Mouse (Mus musculus) lung, postnatal 0 days (tissue): Measurements from ENCODE around the gene Gosr2. TPM values are rescaled to one million over a fixed set of nuclear protein-coding genes. Genes with fewer than 3 reads are reported as not detected.

Source experiments
- ATAC-seq: fragments of 200-750 bp; cut with Nextera tagmentation; 2 replicates; pipeline ENCODE4 v1.8.0; 2017; ENCODE audit warnings: moderate library complexity
- DNase-seq: peaks from one replicate; pipeline ENCODE4 v3.0.0-alpha.2; 2016; ENCODE audit warnings: low spot score
- H3K27ac ChIP-seq: fragments of 300-500 bp; sonication (generic); 2 replicates; pipeline ENCODE4 v1.5.1; 2014; ENCODE audit warnings: antibody characterized with exemption, mild to moderate bottlenecking, low read length, mixed read lengths
- H3K27me3 ChIP-seq: fragments of 300-500 bp; sonication (generic); replicated peaks from 2 replicates; pipeline ENCODE4 v1.6.1; 2014; ENCODE audit warnings: low read length, mixed read lengths; ENCODE audit not compliant: insufficient read depth
- H3K36me3 ChIP-seq: fragments of 300-500 bp; sonication (generic); 2 replicates; pipeline ENCODE4 v1.6.1; 2014; ENCODE audit warnings: low read length, mixed read lengths; ENCODE audit not compliant: insufficient read depth
- H3K4me1 ChIP-seq: fragments of 300-500 bp; sonication (generic); 2 replicates; pipeline ENCODE4 v1.6.1; 2014; ENCODE audit warnings: antibody characterized with exemption, low read depth, low read length, mixed read lengths; ENCODE audit not compliant: insufficient read depth
- H3K4me2 ChIP-seq: fragments of 300-500 bp; sonication (generic); replicated peaks from 2 replicates; pipeline ENCODE4 v1.6.1; 2014; ENCODE audit warnings: low read depth, mild to moderate bottlenecking, low read length, moderate library complexity, mixed read lengths
- H3K4me3 ChIP-seq: fragments of 300-500 bp; sonication (generic); 2 replicates; pipeline ENCODE4 v1.5.1; 2014; ENCODE audit warnings: low read depth, low read length
- H3K9ac ChIP-seq: fragments of 300-500 bp; sonication (generic); replicated peaks from 2 replicates; pipeline ENCODE4 v1.6.1; 2014; ENCODE audit warnings: low read depth, mild to moderate bottlenecking
- H3K9me3 ChIP-seq: fragments of 300-500 bp; sonication (generic); 2 replicates; pipeline ENCODE4 v1.6.1; 2016; ENCODE audit warnings: low read length, mixed read lengths
- CTCF ChIP-seq: IDR thresholded peaks from 2 replicates; pipeline ENCODE4 v1.5.1; 2016; ENCODE audit warnings: antibody characterized with exemption, mild to moderate bottlenecking
- EP300 ChIP-seq: IDR thresholded peaks from 2 replicates; pipeline ENCODE4 v1.6.1; 2016; ENCODE audit warnings: antibody characterized with exemption, mild to moderate bottlenecking, control low read depth
- WGBS: fragments of 180-500 bp; shearing (Covaris S2); extraction: QIAGEN DNeasy Blood & Tissue Kit; methylation state at CpG from one replicate; pipeline ENCODE4 v1.1.7; 2014; 5-methylcytosine and 5-hydroxymethylcytosine counted together
- polyA plus RNA-seq: library from polyadenylated mRNA; unstranded; fragments of >200 nt; fragmentation: Nextera tagmentation; extraction: Ambion mirVana; gene quantifications from 2 replicates; pipeline ENCODE4 v1.2.1, GENCODE M21; 2015

The Gosr2 gene
- polyA plus RNA-seq, 1 experiment from 2014 or later: 87.6 TPM

DNA sequence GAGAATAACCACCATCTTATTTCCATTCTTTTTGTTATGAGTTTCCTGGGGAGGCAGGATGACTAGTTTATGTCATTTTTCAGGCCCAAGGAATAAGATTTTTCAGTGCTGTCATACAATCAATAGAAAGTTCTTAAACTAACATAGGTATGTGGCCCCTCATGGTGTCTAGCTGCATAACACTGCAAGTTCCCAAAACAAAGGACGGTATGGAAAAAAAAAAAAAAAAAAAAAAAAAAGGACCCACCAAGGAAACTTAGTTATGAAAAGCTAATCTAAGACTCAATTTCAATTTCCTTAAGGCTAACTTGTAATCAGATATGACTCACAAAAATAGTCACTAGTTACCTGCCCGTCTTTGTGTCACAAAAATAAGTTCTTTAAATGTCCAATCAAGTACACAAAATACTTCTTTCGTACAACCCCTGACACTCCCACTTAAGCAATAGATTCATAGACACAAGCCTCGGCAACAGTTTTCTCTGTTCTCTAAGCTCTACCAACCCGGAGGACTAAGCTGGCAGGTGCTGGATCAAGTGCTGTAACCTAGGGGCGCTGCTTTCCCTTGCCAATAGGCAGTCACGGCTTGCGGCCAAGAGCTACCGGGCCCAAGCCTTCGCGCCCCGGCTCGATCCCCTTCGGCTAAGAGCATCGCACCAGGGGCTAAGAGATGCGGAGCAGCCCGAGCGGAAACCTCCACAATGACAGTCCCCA is 690 bp downstream of the Gosr2 start:
- Histone ChIP-seq H3K4me3 (peak overlapping the region; percentile 94), H3K4me2 (peak overlapping the region; percentile 68), H3K27ac (peak overlapping the region; percentile 98), H3K36me3 (no peaks in the 10 kb centered on the region), H3K9ac (peak overlapping the region; percentile 92), H3K4me1 (no peaks in the 10 kb centered on the region), H3K27me3 (no peaks in the 10 kb centered on the region), H3K9me3 (no peaks in the 10 kb centered on the region)
- TF ChIP-seq EP300 (no peak), CTCF (peak; percentile 40)
- ATAC-seq: peak; percentile 59
- under 1% methylated on average over 18 of the region's 18 CpGs for WGBS
- DNase-seq: peak; percentile 70

DNA sequence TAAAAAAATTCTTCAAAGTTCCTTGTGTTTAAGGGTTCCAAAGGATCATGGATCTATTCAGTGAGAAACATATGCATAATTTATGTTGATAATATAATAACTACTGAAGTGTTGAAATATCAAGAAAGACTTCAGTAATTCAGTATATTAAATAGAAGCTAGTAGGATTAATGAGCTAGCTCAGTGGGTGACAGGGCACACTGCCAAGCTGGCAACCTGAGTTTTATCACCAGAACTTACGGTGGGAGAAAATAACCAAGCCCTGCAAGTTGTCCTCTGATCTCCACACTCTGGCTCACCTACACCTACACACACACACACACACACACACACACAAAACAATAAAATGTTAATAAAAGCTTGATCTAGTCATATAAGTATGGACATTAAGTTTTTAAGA is 4.5 kb downstream of the Gosr2 start:
- H3K9me3 ChIP-seq: no peaks in the 10 kb centered on the region
- no peaks in the 10 kb centered on the region for H3K4me1 ChIP-seq
- TF ChIP-seq EP300 (no peak), CTCF (no peak)
- no peak for DNase-seq
- no peak overlapping the region for H3K27ac ChIP-seq
- no peaks in the 10 kb centered on the region for H3K27me3 ChIP-seq
- H3K4me3 ChIP-seq: no peak overlapping the region
- H3K36me3 ChIP-seq: no peaks in the 10 kb centered on the region
- H3K4me2 ChIP-seq: no peak overlapping the region
- ATAC-seq: no peak
- no peak overlapping the region for H3K9ac ChIP-seq
- WGBS: 76% methylated on average over 1 of the region's 1 CpGs

DNA sequence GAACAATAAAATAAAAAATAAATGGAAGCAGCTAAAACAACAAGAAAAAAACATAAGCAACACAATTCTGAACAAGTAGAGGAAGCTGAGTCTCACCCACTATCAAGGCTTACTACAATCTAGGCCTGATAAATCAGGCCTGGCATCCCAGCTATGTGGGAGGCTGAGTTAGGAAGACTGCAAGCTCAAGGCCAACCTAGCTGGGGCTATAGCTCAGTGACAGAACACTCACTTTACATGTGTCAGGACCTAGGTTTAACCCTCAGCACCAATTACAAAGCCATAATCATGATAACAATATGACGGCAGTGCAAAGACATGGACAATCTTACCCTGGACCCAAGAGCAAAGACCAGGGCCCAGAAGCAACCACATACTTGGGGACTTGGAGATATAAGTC is 6.7 kb downstream of the Gosr2 start:
- no peak for ATAC-seq

DNA sequence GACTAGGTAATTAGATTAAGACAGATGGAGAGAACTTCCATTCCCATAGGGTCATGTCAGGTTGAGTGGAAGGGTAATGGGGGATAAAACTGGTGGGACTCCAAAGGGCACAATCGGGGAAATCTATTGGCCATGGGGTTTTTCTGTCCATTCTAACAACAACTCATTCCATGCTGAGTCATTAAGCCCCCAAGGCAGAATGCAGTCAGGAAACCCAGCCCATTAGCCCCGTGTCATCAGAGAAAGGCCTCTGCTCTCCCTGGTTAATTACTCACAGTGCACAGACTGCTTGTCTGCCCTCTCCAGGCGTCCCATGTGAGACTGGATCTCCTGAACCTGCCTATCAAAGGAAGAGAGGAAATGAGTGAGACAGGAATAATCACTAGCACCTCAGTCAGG is 8.7 kb downstream of the Gosr2 start:
- H3K27me3 ChIP-seq: no peaks in the 10 kb centered on the region
- TF ChIP-seq CTCF (no peak), EP300 (no peak)

More for the DNA sequence above, 6.7 kb downstream of the Gosr2 start:
- no peak for DNase-seq
- Histone ChIP-seq H3K27ac (no peak overlapping the region), H3K9ac (no peak overlapping the region), H3K4me2 (no peak overlapping the region), H3K9me3 (no peaks in the 10 kb centered on the region), H3K4me1 (no peaks in the 10 kb centered on the region), H3K36me3 (peaks cover 13% of the 10 kb centered on the region), H3K27me3 (no peaks in the 10 kb centered on the region), H3K4me3 (no peak overlapping the region)
- WGBS: 94% methylated on average over 1 of the region's 1 CpGs
- TF ChIP-seq EP300 (no peak), CTCF (no peak)

DNA sequence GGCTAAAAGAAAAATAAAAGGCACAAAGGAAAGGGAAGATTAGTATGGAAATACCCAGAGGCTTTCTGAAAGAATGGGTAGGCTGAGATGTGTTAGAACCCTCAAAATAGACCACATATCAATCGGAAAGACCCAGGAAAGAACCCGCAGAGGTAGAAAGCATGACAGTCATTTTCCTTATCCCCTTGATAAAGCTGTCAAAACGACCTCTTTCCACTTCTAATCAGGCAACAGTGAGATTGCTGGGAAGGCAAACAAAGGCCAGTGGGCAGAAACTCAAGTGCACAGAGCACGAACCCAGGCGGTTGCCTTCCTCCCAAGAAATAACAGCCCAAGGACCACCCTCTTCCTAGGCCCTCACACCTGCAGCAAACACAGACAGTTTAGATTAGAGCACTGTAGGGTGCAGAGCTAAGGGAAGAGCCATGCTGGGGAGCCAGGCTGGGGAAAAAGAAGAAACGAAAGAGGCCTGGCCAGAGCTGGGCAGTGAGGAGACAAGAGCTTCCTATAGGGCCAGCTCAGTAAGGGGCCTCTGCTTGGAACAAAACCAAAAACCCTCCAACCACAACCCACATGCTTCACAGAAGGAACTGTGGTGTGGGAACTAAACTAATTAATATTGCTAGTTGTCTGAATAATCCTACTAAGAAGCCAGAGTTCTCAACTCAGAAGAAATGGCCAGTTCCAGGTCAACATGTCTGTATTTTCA is 9.3 kb downstream of the Gosr2 start:
- WGBS: 58% methylated on average over 6 of the region's 6 CpGs
- H3K36me3 ChIP-seq: peaks cover 28% of the 10 kb centered on the region
- H3K9ac ChIP-seq: no peak overlapping the region
- no peak overlapping the region for H3K4me3 ChIP-seq
- no peak overlapping the region for H3K4me2 ChIP-seq
- H3K4me1 ChIP-seq: no peaks in the 10 kb centered on the region
- DNase-seq (no peak), ATAC-seq (no peak)
- H3K9me3 ChIP-seq: no peaks in the 10 kb centered on the region
- no peak overlapping the region for H3K27ac ChIP-seq
- TF ChIP-seq EP300 (no peak), CTCF (no peak)
- H3K27me3 ChIP-seq: no peaks in the 10 kb centered on the region

More for the DNA sequence above, 8.7 kb downstream of the Gosr2 start:
- no peaks in the 10 kb centered on the region for H3K4me1 ChIP-seq
- H3K4me2 ChIP-seq: no peak overlapping the region
- H3K9me3 ChIP-seq: no peaks in the 10 kb centered on the region
- DNase-seq: no peak
- no peak for ATAC-seq
- H3K27ac ChIP-seq: no peak overlapping the region
- WGBS: 40% methylated on average over 3 of the region's 3 CpGs
- no peak overlapping the region for H3K9ac ChIP-seq
- H3K4me3 ChIP-seq: no peak overlapping the region
- H3K36me3 ChIP-seq: peaks cover 22% of the 10 kb centered on the region

DNA sequence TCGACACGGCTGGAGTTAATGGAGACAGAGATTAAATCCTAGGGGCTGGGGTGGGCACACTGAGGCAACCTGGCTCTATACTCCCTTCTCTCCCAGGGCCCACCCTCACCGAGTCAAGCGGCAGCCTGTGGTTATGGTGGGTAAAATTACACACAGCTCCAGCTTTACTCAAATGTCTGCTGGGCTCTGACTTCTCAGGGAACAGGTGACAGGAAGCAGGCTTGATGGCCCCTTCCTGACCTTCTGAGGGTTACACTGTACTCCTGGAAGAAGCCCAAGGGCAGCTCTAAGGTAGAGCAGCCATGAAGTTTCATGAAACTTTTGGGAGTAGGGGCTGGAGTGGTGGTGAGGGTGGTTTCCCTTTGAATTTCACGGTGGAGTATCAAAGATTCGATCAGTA is 11.0 kb downstream of the Gosr2 start:
- H3K4me3 ChIP-seq: no peak overlapping the region
- no peaks in the 10 kb centered on the region for H3K4me1 ChIP-seq
- WGBS: 84% methylated on average over 6 of the region's 6 CpGs
- no peaks in the 10 kb centered on the region for H3K27me3 ChIP-seq
- no peak overlapping the region for H3K27ac ChIP-seq
- TF ChIP-seq EP300 (no peak), CTCF (no peak)
- ATAC-seq (no peak), DNase-seq (no peak)
- no peak overlapping the region for H3K4me2 ChIP-seq
- no peaks in the 10 kb centered on the region for H3K9me3 ChIP-seq
- H3K36me3 ChIP-seq: peaks cover 43% of the 10 kb centered on the region
- no peak overlapping the region for H3K9ac ChIP-seq
